Mouse (Mus musculus) intestine, postnatal 0 days (tissue): Measurements from ENCODE around the gene Heca. TPM values are rescaled to one million over a fixed set of nuclear protein-coding genes. Genes with fewer than 3 reads are reported as not detected.
"Not testable (repeated sequence)": the region's sequence is repeated elsewhere in the genome, so short reads cannot be mapped to it uniquely, and the experiment has no call there.

Experiments
- ATAC-seq: fragments of 200-750 bp; cut with Nextera tagmentation; 2 replicates; pipeline ENCODE4 v1.8.0; 2017; ENCODE audit warnings: mild to moderate bottlenecking, moderate TSS enrichment, moderate library complexity
- H3K27ac ChIP-seq: fragments of 300-500 bp; sonication (generic); 2 replicates; pipeline ENCODE4 v1.5.1; 2014; ENCODE audit warnings: mild to moderate bottlenecking, low read depth, low read length, moderate library complexity
- H3K27me3 ChIP-seq: fragments of 300-500 bp; sonication (generic); replicated peaks from 2 replicates; pipeline ENCODE4 v1.6.1; 2014; ENCODE audit warnings: low read length, mixed read lengths; ENCODE audit not compliant: control insufficient read depth, insufficient read depth
- H3K36me3 ChIP-seq: fragments of 300-500 bp; sonication (generic); 2 replicates; pipeline ENCODE4 v1.6.1; 2014; ENCODE audit warnings: mild to moderate bottlenecking, moderate library complexity; ENCODE audit not compliant: control insufficient read depth, insufficient read depth
- H3K4me1 ChIP-seq: fragments of 300-500 bp; sonication (generic); replicated peaks from 2 replicates; pipeline ENCODE4 v1.6.1; 2014; ENCODE audit warnings: antibody characterized with exemption, low read length, mixed read lengths; ENCODE audit not compliant: control insufficient read depth, insufficient read depth
- H3K4me2 ChIP-seq: fragments of 300-500 bp; sonication (generic); replicated peaks from 2 replicates; pipeline ENCODE4 v1.6.1; 2014; ENCODE audit warnings: low read depth, mild to moderate bottlenecking, moderate library complexity
- H3K4me3 ChIP-seq: fragments of 300-500 bp; sonication (generic); 2 replicates; pipeline ENCODE4 v1.5.1; 2014; ENCODE audit warnings: low read depth, low read length
- H3K9ac ChIP-seq: fragments of 300-500 bp; sonication (generic); 2 replicates; pipeline ENCODE4 v1.6.1; 2014; ENCODE audit warnings: mild to moderate bottlenecking, low read depth, low read length
- H3K9me3 ChIP-seq: fragments of 300-500 bp; sonication (generic); 2 replicates; pipeline ENCODE4 v1.6.1; 2016; ENCODE audit warnings: mixed run types; ENCODE audit not compliant: control insufficient read depth
- CTCF ChIP-seq: sonication (generic); IDR thresholded peaks from 2 replicates; pipeline ENCODE4 v1.5.1; 2016; ENCODE audit warnings: low read depth, mild to moderate bottlenecking, control low read depth, antibody characterized with exemption, moderate library complexity
- WGBS: fragments of 180-500 bp; shearing (Covaris S2); extraction: QIAGEN DNeasy Blood & Tissue Kit; methylation state at CpG from one replicate; pipeline ENCODE4 v1.1.7; 2014; 5-methylcytosine and 5-hydroxymethylcytosine counted together
- polyA plus RNA-seq: library from polyadenylated mRNA; unstranded; fragments of >200 nt; fragmentation: Nextera tagmentation; extraction: Ambion mirVana; gene quantifications from 2 replicates; pipeline ENCODE4 v1.2.1, GENCODE M21; 2015

Heca gene
- polyA plus RNA-seq, 1 experiment from 2014 or later, result 5.0 TPM

DNA sequence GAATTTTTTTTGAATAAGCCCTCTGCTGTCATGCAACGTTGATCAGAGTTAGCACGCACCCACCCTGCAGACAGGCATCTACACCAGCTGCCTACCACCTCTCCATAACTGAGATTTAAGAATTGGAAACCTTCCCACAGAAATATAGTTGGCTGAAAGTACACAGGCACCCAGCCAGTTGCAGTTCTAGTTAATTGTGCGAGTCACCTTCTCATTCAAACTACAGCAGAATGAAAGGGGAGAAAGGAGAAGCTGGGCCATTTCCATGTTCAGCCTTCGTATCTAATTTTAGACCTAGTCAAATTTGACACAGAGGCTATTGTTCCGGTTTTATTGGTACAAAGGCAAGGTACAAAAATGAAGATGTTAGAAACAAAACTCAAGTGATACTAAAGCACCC is 2.9 kb upstream of the Heca start:
- no peak overlapping the region for H3K27ac ChIP-seq
- H3K9me3 ChIP-seq, result no peaks in the 10 kb centered on the region
- WGBS, result 82% methylated on average over 5 of the region's 5 CpGs
- no peak for TF ChIP-seq CTCF
- ATAC-seq, result no peak
- H3K36me3 ChIP-seq, result no peaks in the 10 kb centered on the region
- H3K4me1 ChIP-seq, result no peaks in the 10 kb centered on the region; the same call in 1 of the 2 replicates
- no peaks in the 10 kb centered on the region for H3K27me3 ChIP-seq
- no peak overlapping the region for H3K4me3 ChIP-seq
- no peak overlapping the region for H3K9ac ChIP-seq
- H3K4me2 ChIP-seq, result no peak overlapping the region

DNA sequence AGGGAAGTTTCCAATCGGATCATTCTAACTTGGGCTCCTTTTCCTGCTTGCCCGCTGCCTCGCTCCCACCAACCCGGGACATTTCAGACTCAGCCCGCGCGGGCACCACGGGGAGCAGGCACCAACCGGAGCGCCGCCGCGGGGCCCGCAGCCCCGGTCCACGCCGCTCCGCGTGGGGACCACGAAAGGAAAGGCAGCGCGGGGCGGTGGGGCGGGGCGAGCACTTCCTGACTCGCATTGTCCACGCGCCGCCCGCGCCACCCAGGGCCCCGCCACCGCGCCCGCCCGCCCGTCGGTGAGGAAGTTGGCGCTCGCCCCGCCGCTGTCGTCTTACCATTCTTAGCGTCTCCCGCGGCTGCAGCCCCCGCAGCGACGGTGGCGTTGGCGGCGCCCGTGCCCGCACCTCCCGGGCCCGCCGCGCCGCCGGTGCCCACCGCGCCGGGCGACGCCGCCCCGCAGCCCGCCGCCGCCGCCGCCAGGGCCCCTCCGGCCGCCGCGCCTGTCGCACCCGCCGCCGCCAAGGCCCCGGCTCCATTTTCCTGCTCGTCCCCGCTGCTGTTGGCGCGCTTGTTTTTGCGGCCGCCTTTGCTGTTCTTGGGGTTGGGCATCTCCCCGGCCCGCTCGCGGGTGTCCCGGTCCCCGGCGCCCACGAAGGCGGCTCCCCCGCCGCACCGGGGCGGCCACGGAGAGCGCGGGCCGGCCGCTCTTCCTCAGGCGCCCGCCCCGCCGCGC is 526 bp downstream of the Heca start:
- H3K36me3 ChIP-seq, result no peaks in the 10 kb centered on the region
- peak overlapping the region; percentile 87 for H3K4me3 ChIP-seq
- peak overlapping the region; percentile 94 for H3K27ac ChIP-seq
- peak overlapping the region; percentile 80 for H3K4me2 ChIP-seq
- no peaks in the 10 kb centered on the region; the same call in 1 of the 2 replicates for H3K4me1 ChIP-seq
- peak; percentile 63 for ATAC-seq
- WGBS, result 0% methylated on average over 48 of the region's 110 CpGs
- no peak for TF ChIP-seq CTCF
- no peaks in the 10 kb centered on the region for H3K27me3 ChIP-seq
- no peaks in the 10 kb centered on the region for H3K9me3 ChIP-seq
- H3K9ac ChIP-seq, result peak overlapping the region; percentile 94

DNA sequence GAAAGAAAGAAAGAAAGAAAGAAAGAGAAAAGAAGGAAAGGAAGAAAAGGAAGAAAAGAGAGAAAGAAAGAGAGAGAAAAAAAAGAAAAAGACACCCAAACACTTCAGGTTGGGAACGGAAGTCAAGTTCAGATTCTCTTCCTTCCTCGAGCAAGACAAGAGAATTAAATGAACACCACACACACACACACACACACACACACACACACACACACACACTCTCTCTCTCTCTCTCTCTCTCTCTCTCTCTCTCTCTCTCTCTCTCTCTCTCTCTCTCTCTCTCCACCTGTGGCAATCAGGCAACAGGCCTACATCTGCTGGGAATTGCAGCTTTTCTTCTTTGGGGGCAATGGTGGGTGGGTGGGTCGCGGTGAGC is 1.1 kb downstream of the Heca start:
- Histone ChIP-seq H3K4me2 (peak overlapping the region; percentile 80), H3K4me3 (peak overlapping the region; percentile 87), H3K27ac (peak overlapping the region; percentile 94), H3K9ac (peak overlapping the region; percentile 94)
- 2% methylated on average over 4 of the region's 4 CpGs for WGBS
- H3K27me3 ChIP-seq, H3K9me3 ChIP-seq, H3K36me3 ChIP-seq, ATAC-seq, H3K4me1 ChIP-seq: not testable (repeated sequence)

DNA sequence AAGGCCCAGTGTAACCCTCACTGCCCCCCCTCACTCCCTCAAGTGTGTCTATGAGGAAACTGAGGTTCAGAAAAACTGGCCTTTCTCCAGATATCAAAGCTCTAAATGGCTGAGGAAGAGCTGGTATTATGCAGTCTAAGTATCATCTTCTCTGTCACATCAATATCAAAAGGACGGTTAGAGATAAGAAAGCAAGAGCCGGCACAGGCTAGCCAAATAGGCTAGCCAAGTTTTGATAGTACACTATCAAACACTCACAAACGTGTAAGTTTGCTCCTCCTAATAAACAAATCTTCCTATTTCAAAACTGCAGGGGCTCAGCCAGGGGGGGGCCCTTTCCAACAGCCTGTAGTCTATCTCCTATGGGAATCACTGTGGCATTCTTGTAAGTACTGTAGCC is 1.8 kb downstream of the Heca start:
- Histone ChIP-seq H3K9me3 (no peaks in the 10 kb centered on the region), H3K36me3 (no peaks in the 10 kb centered on the region), H3K27me3 (no peaks in the 10 kb centered on the region), H3K27ac (no peak overlapping the region), H3K4me2 (peak overlapping the region; percentile 80), H3K9ac (no peak overlapping the region), H3K4me3 (peak overlapping the region; percentile 87; the same call in 1 of the 2 replicates), H3K4me1 (no peaks in the 10 kb centered on the region; the same call in 1 of the 2 replicates)
- 24% methylated on average over 3 of the region's 3 CpGs for WGBS
- ATAC-seq, result no peak
- TF ChIP-seq CTCF, result no peak

DNA sequence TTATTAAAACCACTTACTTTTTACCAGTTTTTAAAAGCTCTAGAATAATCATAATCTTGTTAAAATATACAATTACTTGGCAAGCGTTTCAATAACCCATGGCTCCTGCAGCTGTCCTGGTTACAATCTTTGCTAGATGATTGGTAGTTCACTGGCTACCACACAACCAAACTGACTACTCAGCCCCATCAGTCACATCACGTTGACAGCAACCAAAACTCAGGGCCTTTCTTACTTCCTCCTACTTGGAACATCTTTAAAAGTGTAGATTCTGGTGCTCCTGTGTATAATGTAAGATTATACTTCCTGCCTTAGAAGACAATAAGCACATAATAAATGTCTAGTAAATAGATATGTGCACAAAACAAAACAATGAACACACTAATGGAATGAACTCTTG is 14.2 kb downstream of the Heca start:
- no peak for TF ChIP-seq CTCF
- Histone ChIP-seq H3K4me3 (no peak overlapping the region), H3K36me3 (no peaks in the 10 kb centered on the region), H3K27me3 (no peaks in the 10 kb centered on the region), H3K4me1 (peaks cover 12% of the 10 kb centered on the region), H3K9me3 (no peaks in the 10 kb centered on the region), H3K4me2 (no peak overlapping the region), H3K9ac (no peak overlapping the region), H3K27ac (no peak overlapping the region)
- ATAC-seq, result no peak
- 63% methylated on average over 2 of the region's 2 CpGs for WGBS

DNA sequence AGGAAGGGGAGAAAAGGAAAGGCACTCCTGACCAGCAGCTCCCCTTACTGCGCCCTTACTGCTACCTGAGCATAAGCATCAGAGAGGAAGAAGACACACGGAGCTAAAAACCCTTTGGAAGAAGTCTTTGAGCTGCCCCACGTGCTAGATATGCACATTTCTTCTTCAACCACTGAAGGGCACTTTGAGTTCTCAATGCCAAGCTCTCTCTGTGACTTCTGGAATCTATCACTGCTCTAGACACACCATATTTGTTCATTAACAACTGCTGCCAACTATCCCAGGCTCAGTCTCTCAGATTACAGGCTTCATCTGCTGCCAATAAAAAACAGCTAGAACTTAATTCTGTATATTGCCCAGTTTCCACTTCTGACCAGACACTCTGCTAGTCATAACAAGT is 15.7 kb downstream of the Heca start:
- Histone ChIP-seq H3K4me3 (no peak overlapping the region), H3K27me3 (no peaks in the 10 kb centered on the region), H3K36me3 (no peaks in the 10 kb centered on the region), H3K4me2 (no peak overlapping the region), H3K9me3 (no peaks in the 10 kb centered on the region), H3K4me1 (peaks cover 12% of the 10 kb centered on the region), H3K9ac (no peak overlapping the region), H3K27ac (no peak overlapping the region)
- no peak for ATAC-seq
- no peak for TF ChIP-seq CTCF
- 78% methylated on average over 3 of the region's 3 CpGs for WGBS
